Mouse (Mus musculus) left cerebral cortex, adult 8-10 months (tissue): ENCODE measurements around the gene Zfp9. TPM values are rescaled to one million over a fixed set of nuclear protein-coding genes. Genes with fewer than 3 reads are reported as not detected.

Source experiments
- DNase-seq, 2 experiments: peaks; one replicate each; pipeline ENCODE4 v3.0.0; 2022; ENCODE audit warnings: low spot score in 2 of 2
- microRNA-seq, 2 experiments: library from miRNA; unstranded; fragments of <30 nt; microRNA quantifications; one replicate each; pipeline ENCODE4 v1.2.0; 2022
- total RNA-seq, 4 experiments: library from RNA; stranded (reverse); gene quantifications; 2 replicates each; pipeline ENCODE4 v1.2.4; 2022

Zfp9 gene
- total RNA-seq, result 10 to 100 TPM; 19.0 to 21.9 (median 20.5) TPM

DNA sequence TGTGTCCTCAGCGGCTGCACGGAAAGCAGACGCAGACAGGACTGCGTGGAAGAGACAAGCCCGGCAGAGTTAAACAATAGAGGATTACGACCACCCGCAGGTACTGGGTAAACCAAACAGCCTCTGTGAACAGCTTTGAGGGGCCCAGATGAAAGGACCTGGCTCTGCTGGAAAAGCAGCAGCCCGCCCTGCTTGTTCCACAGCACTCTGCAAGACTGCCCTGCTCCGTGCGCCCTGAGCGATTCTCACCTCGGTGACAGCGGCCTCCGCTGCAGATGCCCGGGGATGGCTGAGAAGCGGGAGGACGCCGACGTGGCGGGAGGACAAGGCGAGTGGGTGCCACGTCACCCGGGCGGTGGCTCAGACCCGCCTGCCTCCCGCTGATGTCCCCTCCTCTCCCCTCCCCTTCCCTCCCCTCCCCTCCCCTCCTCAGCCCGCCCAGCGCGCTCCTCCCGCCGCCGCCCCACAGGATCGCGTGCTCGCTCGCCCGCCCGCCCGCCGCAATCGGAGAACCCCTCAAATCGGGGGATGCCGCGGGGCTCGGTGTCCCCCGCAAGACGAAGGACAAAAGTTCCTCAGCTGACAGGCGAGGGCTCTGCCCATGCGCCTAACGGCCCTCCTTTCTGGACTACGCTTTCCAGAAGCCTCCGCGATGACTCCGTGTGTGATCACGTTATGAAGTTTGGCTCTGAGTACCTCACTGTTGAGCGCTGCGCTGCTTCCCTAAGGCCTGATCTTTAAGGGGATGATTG, at the start of gene Zfp9:
Gene Zfp9 (minus strand): TSS at position 364 of the 752 bp plus-strand sequence.
- peak; percentile 69 to 83 for DNase-seq

DNA sequence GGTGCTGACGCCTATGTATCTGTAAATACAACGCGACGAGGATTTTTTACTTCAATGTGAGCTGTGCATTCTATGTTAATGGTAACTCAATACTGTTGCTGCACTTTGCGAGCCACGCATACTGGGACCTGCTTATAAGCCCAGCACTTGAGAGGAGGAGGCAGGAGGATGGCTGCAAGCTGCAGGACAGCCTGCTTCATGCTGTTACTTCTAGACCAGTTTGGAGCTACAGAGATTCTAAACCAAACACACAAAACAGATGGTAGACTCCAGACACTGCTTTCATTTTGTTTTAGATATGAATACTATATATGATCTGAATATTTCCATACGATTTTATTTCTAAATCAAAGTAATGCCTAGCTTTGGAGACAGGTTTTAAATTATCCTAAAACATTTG, 41.5 kb upstream of the Zfp9 start:
- DNase-seq, result no peak

DNA sequence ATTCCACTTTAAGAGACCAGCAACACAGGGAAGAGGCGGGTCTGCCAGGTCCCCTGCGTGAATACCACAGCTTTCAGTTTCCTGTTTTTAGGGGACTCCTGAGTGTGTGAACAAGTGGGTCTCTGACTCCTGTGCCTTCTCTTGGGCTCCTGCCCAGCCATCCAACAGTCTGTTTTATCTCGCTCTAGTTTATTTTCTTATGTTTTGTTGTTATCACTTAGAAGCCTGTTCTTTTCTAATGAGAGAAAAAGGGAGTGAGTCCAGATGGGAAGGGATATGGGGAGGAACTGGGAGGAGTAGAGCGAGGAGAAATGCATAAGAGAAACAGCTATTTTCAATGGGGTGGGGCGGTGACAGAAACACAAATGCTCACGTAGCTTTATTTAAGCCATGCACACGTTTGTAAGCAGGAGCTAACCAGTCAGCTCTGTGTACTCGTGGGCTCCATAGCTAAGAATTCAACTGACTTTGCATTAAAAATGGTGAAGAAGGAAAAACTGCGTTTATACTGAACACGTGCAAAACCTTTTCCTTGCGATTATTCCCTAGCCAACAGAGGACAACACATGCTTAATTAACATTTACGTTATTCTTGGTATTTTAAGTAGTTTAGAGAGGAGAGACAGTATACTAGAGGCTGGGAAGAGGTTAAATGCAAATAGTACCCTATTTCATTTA, 34.4 kb upstream of the Zfp9 start:
- DNase-seq, result no peak

DNA sequence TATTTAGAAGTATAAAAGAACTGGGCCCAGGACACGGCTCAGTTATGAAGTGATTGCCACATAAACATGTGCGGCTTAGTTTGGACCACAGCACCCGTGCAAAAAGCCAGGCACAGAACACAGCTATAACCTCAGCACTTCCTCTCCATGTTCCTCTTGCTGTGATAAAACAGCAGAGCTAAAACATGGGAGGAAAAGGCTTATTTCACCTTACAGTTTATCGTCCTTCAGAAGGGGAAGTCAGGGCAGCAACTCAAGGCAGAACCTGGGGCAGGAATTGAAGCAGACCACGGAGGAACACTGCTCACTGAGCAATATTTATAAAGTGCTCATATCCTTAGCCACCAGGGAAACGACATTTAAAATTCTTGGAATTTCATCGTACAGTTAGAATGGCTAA, 19.9 kb upstream of the Zfp9 start:
- DNase-seq, result no peak

DNA sequence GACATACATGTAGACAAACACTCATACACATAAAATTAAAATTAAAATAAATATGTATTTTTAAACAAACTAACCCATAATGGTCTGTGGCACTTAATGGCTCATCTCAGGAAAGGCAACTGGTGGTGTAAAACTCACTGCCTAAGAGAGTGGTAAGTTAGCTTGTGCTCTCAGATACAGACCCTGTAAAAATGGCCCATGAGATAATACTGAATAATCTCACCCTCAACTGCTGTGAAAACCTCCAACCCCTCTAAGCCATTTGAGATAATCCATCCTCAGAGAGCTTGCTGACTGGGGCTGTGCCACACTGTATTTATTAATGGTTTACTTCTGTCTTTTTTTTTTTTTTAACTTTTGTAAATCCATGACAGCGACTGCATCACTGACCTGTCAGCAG, 3.0 kb upstream of the Zfp9 start:
- no peak for DNase-seq

DNA sequence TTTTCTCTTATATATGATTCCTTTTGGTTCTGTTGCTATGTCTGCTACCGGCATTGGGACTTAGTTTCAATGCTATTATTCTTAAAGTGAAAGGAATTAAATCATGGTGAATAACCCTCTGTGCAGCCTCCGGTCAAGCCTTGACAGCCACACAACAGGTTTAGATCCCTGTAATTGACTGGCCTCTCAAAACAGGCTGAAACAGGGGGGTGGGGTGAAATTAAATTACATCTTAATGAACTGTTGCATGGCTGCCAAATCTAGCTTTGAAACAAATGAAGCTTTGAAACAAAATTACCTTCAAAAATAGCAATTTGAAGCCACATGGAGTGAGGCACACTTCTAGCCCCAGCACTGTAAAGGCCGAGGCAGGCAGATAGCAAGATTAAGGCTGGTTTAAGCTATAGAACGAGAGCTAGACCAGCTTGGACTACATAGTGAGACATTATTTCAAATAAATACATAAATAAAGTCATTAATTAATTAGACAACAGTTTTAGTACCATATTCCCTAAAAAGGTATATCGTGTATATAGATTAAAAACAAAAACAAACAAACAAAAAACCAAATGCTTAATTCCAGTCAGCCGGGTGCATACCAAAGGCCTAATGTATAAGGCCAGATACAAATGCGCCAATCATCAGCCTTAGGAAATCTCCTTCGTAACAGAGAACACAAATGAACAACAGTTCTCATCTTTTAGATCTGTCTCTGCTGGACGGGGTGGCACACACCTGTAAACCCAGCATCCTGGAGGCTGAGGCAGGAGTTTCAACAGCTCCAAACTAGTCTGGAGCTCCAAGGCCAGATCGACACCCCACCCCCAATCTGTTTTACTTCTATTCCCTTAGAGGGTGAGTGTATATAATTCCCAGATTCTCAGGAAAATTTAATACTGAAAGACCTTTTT, 990 bp downstream of the Zfp9 start:
- no peak for DNase-seq

DNA sequence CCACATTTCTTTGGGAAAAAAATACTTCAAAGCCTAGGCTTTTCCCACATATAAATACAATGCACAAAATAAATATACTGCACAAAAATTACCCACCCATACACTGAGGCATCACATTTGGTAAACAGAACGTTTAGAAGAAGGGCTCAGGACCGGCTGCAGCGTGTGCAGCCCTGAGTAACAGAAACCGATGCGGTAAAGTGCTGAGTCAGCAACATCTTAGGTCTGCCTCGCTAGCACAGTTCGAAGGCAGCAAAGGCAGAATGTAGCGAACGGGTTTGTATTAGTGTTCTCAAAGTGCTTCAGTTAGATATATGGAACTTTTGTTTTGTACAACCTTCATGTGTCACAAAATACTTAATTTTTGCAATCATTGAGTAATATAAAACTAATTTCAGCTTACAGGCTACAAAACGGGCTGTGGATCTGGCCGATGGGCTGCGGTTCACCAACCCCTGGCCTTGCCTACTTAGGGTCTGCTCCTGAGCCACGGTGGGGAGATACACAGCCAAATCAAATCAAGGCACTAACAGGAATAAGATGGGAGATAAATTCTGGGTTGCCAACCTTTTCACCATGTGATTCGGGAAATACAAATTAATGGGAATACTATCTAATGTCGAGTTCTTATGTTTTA, 16.9 kb downstream of the Zfp9 start:
- no peak for DNase-seq

DNA sequence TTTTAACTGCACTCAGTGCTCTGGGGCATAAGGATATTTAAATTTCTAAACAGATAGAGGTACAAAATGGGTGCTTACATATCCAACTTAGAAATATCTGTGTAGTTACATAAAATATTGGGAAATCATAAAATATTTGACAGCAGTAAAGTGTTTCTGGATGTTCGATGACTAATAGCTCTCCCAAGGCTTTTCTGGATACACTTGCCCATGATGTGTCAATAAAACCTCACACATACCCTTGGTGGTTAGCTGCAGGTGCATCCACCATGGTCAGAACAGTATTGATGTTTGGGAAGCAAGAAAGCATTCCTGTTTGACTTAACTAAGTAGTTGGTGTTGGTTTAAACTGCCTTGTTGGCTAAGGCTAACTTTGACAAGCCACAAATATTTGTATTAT, 21.4 kb downstream of the Zfp9 start:
- no peak for DNase-seq

DNA sequence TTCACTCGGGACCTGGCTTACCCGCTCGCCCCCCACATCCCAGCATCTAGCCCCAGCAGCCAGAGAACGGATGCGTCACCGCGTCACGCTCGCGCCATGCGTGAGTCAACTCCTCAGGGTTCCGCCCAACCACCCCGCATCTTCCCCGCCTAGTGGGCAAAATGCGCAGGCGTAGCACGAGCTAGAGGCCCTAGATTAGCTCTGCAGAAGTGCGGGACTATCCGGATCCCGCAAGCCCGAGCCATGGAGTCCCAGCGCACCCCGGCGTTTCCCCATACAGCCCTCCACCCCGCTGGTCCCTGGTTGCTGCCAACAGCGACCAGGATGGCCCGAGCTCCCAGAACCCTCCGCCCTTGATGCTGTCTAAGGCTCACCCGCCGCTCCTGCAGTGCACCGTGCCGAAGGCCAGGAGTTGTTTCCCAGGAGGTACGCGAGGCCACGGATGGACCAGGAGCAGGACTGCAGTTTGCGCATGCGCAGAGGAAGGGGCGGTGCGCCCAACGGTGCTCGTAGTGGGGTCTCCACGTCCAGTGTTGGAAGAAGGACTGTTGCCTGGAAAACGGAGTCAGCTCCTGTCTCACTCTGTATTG, 24.0 kb downstream of the Zfp9 start, which contains the start of gene Zfp248:
Gene Zfp248 (minus strand): TSS at position 487 of the 590 bp plus-strand sequence.
- peak; percentile 88 to 93 for DNase-seq

DNA sequence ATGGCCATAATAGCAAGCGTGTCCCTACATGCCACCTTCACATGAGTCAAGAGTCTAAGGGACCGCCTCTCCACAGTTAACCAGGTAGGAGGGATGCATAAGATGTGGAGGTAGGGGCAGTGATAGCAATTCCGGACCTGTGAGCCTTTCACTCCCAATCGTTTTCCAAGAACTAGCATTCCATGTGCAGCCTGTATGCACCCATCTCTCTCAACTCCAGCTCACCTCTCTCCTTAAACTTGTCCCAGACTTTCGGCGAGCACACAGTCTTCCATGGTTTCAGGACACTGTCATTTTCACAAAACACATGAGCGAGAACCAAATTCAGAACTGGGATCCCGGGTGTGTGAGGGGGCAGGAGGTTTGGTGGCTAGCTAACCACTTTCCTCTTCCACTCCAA, 24.7 kb downstream of the Zfp9 start:
- peak in 1 of 2 experiments; percentile 29 for DNase-seq

DNA sequence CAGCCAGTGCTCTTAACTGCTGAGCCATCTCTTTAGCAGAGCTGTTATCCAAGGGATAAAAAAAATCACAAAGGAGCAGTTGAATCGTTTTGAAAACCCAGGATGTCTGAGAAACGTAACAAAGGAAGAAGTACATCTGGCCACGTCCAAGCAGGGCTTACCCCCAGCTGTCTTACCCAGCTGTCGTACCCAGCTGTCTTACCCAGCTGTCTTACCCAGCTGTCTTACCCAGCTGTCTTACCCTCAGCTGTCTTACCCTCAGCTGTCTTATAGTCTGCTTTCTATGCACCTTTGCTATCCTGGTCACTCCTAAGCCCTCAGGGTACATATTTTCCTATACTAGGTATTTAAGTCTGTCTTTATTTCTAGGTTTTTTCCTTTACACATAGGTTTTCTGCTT, 47.6 kb downstream of the Zfp9 start:
- DNase-seq, result no peak

DNA sequence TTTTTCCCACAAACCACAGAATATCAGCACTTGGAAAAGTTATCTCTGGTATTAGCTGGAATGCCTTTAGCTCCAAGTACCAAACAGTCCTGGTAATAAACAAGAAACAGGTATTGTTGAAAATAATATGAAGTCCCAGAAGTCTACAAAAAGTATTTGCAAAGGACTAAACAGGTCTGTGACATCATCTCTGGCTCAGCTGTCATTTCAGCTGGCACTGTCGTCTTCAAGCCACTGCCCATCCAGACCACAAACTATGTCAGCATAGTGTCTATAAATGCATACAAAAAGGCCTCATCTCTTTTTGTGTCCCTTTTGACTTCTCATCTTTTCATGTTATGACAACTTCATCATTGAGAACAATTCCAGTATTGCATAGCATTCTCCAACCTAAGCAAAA, 52.5 kb downstream of the Zfp9 start:
- DNase-seq, result no peak

DNA sequence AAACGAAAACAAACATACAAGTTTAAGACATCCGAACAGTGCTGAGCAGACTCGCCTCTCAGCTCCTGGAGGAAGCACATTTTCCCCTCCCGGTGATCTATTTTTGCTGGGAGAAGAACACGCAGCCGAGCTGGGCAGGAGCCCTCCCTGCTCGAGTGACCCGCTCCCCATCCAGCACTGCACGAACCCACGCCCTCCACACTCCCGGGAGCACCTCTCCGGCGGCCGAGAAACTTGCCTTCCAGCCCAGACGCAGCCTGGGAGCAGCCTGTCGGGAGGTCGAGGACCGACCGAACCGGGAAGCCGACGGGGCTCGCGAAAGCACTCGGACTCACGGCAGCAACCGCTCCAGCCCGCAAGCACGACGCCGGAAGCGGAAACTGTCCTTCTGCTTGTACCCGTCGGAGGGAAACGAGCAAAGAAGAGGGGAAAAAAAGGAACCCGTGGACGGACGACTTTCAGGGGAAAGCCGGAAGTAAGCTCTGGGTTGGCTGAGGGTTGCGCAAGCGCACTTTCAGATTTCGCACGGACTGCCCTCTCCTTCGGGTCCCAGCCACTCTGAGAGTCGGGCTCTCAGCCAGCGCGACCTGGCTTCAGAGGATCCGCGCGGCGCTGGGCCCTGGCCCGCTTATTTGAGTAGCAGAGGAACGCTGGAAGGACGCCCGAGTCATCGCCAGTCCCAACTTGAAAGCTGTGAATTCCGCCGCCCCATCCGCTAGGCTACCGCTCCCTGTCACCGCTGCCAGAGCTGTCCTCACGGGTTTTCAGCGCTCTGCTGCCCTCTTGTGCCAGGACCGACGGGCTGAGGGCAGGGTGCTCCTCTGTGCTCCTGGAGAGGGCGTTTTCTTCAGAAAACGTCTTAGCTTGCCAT, 59.8 kb downstream of the Zfp9 start, which contains the start of gene Bms1:
Gene Bms1 (minus strand): TSS at position 425 of the 871 bp plus-strand sequence.
- DNase-seq, result peak; percentile 88 to 94

Small RNAs within 50 kb of the gene (microRNA-seq; reads per million reads assigned to microRNA genes)
- gene Gm25953, result 0 reads per million in 2 experiments

Other genes with a start within 250 kb of the Zfp9 start
- gene Bms1, start 59.8 kb downstream of the Zfp9 start, total RNA-seq, result 10 to 100 TPM; 23.0 to 27.5 (median 24.8) TPM
- gene Zfp248, start 23.8 kb downstream of the Zfp9 start, total RNA-seq, result 10 to 100 TPM; 16.5 to 26.3 (median 18.5) TPM
- 10 to 100 TPM in 2 of 4 experiments, 1 to 10 TPM in 2; 8.4 to 12.3 (median 10.4) TPM for gene Ankrd26, start 82.9 kb upstream of the Zfp9 start, total RNA-seq